Mouse (Mus musculus) heart, postnatal 25 days (tissue): ENCODE results near the gene Lat. TPM values are rescaled to one million over a fixed set of nuclear protein-coding genes. Genes with fewer than 3 reads are reported as not detected.
"Not testable (repeated sequence)": the region's sequence is repeated elsewhere in the genome, so short reads cannot be mapped to it uniquely, and the experiment has no call there.

Experiments used
- DNase-seq: peaks from one replicate; pipeline ENCODE4 v3.0.0; 2022; ENCODE audit warnings: low spot score
- intact Hi-C: fragments of 180-260 bp; cut with DNase I; formaldehyde crosslinking; loops from one replicate; pipeline ENCODE4 v1.15.1; 2025
- microRNA-seq: library from miRNA; unstranded; fragments of <30 nt; microRNA quantifications from one replicate; pipeline ENCODE4 v1.2.0, GENCODE M21; 2022
- total RNA-seq, 2 experiments: library from RNA; stranded (reverse); gene quantifications; 2 replicates each; pipeline ENCODE4 v1.2.3; 2021

Lat gene
- total RNA-seq, 2 experiments from 2014 or later = 0.67 to 0.91 TPM

- intact Hi-C loops = no loop called here
- no peak for DNase-seq
Observed at GRCm38 (mm10) chr7:126340896-126341295, 28.5 kb downstream of the Lat start.

- intact Hi-C loops = no loop called here
- no peak for DNase-seq
Observed at GRCm38 (mm10) chr7:126340206-126340618, 29.2 kb downstream of the Lat start.

- intact Hi-C loops = no loop called here
- DNase-seq = no peak
Observed at GRCm38 (mm10) chr7:126339521-126339971, 29.8 kb downstream of the Lat start.

- intact Hi-C loops = no loop called here
- no peak for DNase-seq
Observed at GRCm38 (mm10) chr7:126338906-126339305, 30.5 kb downstream of the Lat start.

GRCm38 (mm10) chr7:126335556-126335955 is 33.8 kb downstream of the Lat start:
- no peak for DNase-seq
- intact Hi-C loops = no loop called here

GRCm38 (mm10) chr7:126332691-126333090 is 36.7 kb downstream of the Lat start:
- intact Hi-C loops = no loop called here
- no peak for DNase-seq

- intact Hi-C loops = no loop called here
Observed at GRCm38 (mm10) chr7:126330693-126331092, 38.7 kb downstream of the Lat start.

GRCm38 (mm10) chr7:126329907-126330645 is 39.3 kb downstream of the Lat start:
- DNase-seq = no peak
- intact Hi-C loops = no loop called here

More at GRCm38 (mm10) chr7:126330693-126331092, 38.7 kb downstream of the Lat start:
- no peak for DNase-seq

- DNase-seq, intact Hi-C loops: not testable (repeated sequence)
Observed at GRCm38 (mm10) chr7:126328848-126329247, 40.5 kb downstream of the Lat start.

GRCm38 (mm10) chr7:126325576-126326273 is 43.6 kb downstream of the Lat start:
- intact Hi-C loops = not testable (repeated sequence)

GRCm38 (mm10) chr7:126324791-126325190 is 44.6 kb downstream of the Lat start:
- intact Hi-C loops = loop anchor here (5.0 kb wide), 1 partner anchor 203 kb away; no protein-coding TSS in a partner anchor
- no peak for DNase-seq

More at GRCm38 (mm10) chr7:126325576-126326273, 43.6 kb downstream of the Lat start:
- DNase-seq = not testable (repeated sequence)

GRCm38 (mm10) chr7:126323729-126324128 is 45.6 kb downstream of the Lat start:
- intact Hi-C loops = loop anchor here (1.0 to 5.0 kb wide), 2 partner anchors 56 to 204 kb away; no protein-coding TSS in a partner anchor
- peak; percentile 5 for DNase-seq

- DNase-seq = no peak
Observed at GRCm38 (mm10) chr7:126314273-126314672, 55.1 kb downstream of the Lat start.

More at GRCm38 (mm10) chr7:126314273-126314672, 55.1 kb downstream of the Lat start:
- intact Hi-C loops = no loop called here

Small RNAs within 50 kb of the gene (microRNA-seq; reads per million reads assigned to microRNA genes)
- not detected for gene Mir7058

Other genes starting within 250 kb of the Lat start
- 10 to 100 TPM; 19.2 to 23.7 TPM for gene Xpo6, start 169.1 kb downstream of the Lat start, total RNA-seq
- gene Sbk1, start 97.0 kb downstream of the Lat start, total RNA-seq = 10 to 100 TPM; 76.5 to 86.4 TPM
- gene Spns1, start 7.9 kb upstream of the Lat start, total RNA-seq = 10 to 100 TPM; 33.0 to 34.6 TPM
- 1 to 10 TPM; 4.5 to 5.4 TPM for gene Nfatc2ip, start 27.2 kb upstream of the Lat start, total RNA-seq
- 1 to 10 TPM in 1 of 2 experiments, under 1 TPM in 1; 0.70 to 1.4 TPM for gene Cd19, start 45.3 kb upstream of the Lat start, total RNA-seq
- gene Rabep2, start 59.2 kb upstream of the Lat start, total RNA-seq = 1 to 10 TPM; 4.6 to 4.9 TPM
- 1 to 10 TPM in 1 of 2 experiments, under 1 TPM in 1; 0.88 to 1.2 TPM for gene Atp2a1, start 93.5 kb upstream of the Lat start, total RNA-seq
- gene Sh2b1, start 105.9 kb upstream of the Lat start, total RNA-seq = 10 to 100 TPM; 40.2 to 43.2 TPM
- 100 to 1,000 TPM; 326 to 329 TPM for gene Tufm, start 117.8 kb upstream of the Lat start, total RNA-seq
- 10 to 100 TPM; 37.0 to 41.7 TPM for gene Atxn2l, start 133.9 kb upstream of the Lat start, total RNA-seq
- 100 to 1,000 TPM; 130 to 139 TPM for gene Eif3c, start 196.8 kb upstream of the Lat start, total RNA-seq
- gene Apobr, start 215.4 kb upstream of the Lat start, total RNA-seq = under 1 TPM; 0.28 to 0.86 TPM
- gene Cln3, start 216.2 kb upstream of the Lat start, total RNA-seq = 10 to 100 TPM; 11.3 to 13.6 TPM
- gene Il27, start 225.4 kb upstream of the Lat start, total RNA-seq = not detected